Mouse (Mus musculus) MN1 (cell line): ENCODE data around the gene Specc1.

Experiments
- DNase-seq: peaks from one replicate; pipeline ENCODE4 v3.0.0-alpha.2; 2016; ENCODE audit warnings: low spot score

Gene Specc1

DNA sequence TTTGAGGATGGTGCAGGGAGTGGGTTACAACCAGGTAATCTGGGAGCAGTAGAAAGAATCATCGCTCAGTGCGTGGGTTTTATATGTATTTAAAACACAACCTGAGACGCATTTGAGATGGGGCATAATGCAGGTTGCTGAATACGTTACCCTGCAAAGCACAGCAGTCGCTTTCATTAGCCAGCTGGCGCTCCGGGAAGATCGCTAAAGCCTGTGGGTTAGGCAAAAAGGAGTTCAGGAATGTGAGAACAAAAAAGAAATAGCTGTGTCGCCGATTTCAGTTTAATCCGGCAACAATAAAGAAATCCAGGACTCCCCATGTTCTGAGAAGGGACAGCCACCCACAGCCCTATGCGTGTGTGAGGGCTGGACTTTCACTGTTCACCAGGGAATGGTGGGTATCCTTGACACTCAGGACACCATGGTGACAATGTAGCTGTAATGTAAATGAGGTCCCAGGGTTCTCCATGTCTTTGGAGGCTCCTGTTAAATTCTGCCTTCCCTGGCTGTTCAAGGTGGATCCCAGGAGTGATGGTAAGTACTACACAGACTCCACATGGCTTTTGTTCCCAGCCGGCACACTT is 58.6 kb downstream of the Specc1 start:
- no peak for DNase-seq

DNA sequence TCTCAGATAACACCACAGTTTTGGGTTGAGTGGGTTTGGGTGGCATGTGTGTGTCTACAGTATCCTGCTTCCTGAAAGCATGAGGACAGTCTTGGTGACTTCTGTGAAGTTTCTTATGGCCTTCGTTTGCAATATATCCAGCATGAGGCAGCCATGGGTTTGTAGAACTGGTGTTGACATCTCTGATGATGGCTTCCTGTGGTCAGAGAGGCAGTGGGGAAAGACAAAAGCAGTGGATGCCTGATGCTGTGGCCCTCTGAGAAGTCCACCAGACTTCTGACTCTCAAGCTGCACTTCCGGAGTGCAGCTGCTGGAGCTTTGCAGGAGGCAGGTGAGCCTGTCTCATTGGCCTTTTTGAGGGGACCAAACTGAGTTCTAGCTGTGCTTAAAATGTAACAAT is 60.4 kb downstream of the Specc1 start:
- DNase-seq, result no peak

DNA sequence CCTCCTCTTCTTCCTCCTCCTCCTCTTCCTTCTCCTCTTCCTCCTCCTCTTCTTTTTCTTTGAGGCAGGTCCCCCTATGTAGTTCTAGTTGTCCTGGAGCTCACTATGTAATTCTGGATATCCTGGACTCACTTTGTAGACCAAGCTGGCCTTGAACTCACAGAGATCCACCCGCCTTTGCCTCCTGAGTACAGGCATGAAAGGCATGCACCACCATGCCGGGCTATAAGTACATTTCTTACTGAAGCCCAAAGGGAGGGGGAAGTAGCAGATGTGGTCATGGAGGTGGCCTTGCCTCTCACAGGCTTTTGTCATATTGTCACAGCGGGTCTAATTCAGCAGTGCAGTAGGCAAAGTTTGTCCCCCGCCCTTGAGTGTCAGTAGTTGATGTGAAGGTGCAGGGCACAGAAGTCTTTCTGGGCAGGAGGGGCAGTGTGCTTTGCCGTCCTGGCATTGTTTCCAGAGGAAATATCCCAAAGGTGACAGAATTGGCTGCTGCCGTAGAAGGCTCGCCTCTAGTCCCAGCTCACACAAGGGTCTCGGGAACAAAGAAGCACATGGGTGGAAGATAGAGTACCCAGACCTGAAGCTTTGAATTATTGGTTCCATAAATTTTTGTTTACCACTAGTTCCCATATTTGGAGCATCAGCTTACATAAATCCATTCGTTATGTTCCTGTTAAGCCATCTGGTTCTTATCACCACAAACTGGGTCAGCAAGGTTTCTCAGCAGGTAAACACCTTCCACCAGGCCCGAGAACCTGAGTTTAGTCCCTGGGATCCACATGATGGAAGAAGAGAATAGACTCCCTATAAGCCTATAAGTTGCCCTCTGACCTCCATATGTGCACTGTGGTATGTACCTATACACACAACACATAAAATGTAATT is 62.0 kb downstream of the Specc1 start:
- DNase-seq, result no peak

DNA sequence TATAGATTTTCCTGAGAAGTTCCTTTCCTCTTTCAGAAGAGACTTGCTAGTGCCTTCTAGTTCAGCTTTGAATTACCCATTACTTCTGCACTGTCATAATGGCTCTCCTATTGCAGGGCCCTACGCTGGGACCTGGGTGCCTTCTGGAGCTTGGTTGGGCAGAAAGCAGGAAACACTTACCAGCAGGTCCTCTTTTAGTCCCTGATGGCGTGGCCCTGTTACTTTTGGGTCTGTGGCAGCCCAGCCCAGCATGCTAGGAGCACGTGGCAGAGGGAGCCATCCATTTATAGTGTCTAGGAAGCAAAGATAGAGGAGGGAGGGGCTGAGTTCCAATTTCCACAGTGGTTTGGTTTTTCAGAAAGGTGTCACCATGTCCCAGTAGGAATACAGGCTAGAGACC is 63.3 kb downstream of the Specc1 start:
- no peak for DNase-seq

DNA sequence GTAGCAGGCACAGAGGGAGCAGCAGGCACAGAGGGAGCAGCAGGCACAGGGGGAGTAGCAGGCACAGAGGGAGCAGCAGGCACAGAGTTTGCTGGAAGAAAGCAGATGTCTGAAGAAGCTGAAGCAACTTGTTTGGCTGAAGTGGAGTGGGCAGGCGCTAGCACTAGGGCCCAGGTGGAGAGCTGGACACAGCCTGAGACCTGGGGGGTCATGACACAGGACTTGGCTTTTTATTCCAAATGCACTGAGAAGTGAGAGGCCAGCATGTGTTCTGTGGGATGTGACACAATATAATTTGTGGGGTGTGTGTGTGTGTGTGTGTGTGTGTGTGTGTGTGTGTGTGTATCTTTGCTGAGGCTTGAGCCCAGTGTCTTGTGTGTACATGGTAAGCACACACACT is 64.3 kb downstream of the Specc1 start:
- DNase-seq, result no peak

DNA sequence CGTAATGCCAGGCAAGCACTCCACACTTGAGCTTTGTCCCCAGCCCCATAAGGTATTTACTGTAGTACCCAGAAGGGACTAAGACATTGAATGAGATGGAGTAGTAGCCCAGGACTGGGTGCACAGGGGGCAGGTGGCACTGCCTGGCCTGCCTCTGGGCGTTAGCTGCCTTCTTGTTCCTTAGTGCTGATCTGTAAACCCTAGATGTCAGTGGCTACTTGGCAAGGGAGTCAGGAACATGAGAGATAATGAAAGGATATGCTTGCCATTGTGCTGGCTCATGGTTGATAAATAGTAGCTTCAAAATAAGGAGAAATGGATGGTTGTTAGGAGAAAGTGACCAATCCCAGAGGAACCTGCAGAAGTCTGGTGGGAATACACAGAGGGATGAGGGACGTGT is 65.5 kb downstream of the Specc1 start:
- DNase-seq, result no peak

DNA sequence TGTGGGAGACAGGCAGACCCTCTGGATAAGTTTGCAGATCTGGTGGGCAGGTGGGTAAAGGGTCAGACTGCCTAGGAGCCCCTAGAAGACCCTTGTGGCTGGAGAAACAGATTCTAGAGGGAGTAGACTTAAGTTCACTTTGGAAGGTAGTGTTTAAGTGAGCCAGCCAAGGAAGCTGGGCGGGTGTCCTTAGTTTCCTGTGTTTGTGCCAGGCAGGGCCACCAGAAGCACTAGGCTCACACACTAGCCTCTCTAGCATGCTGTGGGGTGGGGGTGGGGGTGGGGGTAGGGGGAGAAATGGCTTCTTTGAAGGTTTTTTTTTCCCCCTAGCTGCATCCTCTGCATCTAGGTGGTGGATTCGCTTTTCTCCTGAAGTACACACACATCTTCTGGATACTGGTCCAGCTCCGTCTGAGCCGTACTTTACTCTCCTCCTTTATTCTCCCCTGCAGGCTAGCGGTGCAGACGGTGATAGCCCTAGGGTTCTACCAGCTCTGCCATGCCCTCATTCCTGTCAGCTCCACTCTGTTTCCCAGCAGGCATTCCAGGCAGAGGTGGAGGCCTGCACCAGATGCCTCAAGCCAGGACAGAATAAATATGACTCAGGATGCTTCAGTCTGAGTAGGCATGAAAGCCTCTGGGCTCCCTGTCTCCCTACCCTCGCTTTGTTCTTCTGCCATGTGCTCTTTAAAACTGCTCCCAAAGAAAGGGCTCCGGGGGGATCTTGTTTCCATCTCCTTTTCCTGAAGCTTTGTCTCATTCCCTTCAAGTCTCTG is 66.3 kb downstream of the Specc1 start:
- no peak for DNase-seq

DNA sequence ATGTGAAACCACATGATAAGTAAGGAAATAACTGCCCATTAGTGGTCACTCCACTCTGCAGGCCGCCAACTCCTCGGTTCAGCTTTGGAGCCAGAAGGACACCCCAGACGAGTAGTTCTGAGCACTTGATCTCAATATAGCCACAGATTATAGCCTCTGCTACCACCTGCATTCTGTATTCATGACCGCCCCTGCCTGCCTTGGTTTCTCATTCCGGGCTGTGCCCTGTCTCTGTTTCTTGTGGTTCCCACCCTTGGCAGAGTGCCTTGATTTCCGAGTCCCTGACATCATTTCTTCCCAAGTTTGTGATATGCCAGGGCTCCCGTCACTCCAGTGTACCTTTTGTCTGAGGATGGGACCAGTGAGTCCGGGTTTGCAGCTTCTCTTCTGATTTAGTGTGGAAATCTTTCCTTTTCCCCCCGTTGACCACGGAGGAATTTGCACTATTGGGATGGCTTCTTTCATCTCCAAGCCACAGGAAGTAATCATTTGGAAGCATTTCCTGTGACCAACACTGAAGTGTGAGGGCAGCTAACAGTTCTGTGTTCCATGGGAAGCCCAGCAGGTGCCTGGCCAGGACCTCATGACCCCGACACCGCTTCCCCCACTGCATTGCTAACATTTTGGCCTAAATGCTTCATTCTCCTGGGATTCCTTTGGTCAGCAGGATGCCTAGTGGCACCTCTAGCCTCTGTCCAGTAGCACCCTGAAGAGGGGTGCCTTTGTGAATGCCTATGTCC is 67.1 kb downstream of the Specc1 start:
- DNase-seq, result no peak

DNA sequence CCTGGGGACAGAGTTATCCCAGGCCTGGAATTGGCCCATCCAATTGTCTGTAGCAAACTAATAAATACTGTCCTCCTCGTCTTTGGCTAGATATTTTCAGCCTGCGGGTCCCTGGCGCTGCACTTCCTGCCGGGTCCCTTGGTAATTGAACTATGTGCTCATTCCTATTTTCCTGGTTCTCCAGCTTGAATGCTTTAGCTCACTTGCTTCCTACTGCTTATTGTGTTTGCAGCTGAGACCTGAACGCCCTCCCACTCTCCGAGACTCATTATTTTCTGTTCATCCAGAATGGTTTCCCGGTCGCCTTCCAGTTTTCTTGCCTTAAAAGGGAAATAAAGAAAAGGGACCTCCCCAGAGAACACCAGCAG is 67.7 kb downstream of the Specc1 start:
- DNase-seq, result no peak

DNA sequence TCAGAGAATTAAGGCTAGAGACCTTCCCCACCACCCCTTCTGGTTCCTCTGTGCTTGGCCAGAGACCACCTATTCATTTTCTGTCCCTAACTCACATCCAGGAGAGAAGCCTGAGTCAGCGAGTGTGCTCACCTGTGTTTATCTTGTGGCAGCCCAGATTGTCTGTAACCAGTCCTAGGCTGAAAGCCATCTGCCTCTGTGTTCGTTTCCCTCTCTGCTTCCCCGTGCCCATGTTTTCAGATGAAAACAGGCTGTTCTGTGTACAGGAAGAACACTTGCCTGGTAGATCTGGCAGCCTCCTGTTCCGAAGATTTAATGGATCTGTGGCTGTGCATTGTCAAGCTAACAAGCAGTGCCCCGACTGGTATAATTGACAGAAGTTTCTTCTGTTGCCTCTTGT is 68.4 kb downstream of the Specc1 start:
- DNase-seq, result no peak

DNA sequence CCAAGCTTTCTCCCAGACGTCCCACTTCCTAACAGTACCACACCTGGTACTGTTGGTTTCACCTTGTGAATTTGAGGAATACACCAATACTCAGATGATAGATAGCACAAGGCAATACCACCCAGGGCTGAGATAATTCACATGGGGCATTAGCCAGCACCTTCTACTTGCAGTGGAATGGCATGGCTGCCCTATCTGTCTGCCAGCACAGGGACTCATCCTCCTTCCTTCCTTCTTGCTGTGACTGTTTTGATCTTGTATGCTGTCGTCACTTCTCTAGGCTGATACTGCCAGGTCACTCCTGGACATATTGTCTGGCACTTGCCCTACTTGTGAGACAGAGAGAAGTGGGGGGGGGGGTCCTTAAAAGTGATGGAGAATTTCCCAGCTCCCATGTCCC is 69.2 kb downstream of the Specc1 start:
- no peak for DNase-seq

DNA sequence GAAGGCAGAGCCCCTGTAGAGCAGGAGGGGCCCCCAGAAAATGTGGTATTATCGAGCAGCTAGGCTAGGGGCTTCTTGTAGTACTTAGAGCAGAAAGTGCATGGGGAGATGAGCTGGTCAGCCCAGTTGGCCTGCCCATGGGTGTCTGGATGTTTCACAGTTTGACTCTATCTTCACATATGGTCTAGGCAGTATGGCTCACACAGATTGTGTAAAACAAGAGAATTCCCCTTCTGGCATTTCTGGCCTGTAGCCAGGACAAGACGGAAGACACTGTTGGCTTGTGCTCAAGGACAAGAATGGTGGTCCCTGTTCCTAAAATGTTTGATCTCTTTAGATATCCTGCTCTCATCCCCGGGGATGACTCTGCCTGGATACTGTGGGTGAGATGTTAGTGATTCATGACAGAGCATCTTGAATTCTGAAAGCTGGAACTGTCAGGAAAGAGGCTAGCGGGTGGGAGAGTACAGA is 69.8 kb downstream of the Specc1 start:
- DNase-seq, result no peak

DNA sequence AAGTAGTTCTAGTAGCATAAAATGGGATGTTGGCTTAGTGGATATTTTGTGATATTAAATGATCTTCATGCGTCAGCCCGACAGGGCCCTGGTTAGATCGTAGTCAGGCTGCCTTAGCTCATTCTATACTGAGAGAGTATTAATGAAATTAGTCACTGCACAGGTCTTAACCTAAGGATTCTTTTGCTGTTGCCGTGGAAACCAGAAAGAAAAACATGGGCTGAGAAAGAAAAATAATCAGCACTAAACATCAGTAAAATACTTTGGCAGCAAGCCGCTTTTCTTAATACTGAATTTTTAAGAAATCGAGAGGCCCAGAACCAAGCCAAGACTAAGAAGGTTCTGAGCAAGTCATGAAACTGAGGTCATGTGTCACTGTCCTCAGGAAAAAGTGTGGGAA is 70.7 kb downstream of the Specc1 start:
- no peak for DNase-seq

DNA sequence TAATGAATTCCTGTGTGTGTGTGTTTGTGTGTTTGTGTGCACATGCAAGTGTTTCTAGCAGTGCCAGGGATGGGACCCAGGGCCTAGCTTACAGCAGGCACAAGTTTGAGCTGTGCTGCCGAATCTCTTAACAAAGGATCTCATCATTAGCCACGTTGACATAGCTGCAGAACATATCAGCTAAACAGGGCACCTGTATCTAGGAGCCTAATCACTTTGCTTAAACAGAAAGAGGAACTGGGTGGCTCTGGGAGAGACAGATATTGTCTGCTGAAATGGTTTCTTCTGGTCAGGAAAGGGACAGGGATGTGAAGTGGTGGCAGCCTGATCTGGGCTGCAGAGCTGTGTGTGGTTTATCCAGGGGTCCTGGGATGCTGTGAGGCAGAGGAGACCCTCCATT is 71.1 kb downstream of the Specc1 start:
- DNase-seq, result no peak

DNA sequence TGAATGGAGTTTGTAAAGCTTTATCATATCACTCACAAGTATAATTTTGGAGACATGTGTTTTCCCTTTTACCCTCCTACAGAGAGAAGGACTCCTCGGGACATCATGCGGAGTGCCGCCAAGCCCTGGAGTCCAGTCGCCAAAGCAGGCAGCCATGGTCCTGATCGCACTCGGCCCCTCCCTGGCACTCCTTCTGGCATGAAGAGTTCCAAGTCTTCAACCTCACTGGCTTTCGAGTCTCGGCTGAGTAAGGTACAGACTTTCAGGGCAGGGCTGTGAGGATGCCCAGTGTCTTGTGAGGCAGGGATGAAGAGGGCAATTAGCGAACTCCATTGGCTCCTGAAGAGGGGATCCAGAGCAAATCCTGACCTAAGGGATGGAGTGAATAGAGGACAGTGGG is 72.6 kb downstream of the Specc1 start:
- DNase-seq, result no peak

DNA sequence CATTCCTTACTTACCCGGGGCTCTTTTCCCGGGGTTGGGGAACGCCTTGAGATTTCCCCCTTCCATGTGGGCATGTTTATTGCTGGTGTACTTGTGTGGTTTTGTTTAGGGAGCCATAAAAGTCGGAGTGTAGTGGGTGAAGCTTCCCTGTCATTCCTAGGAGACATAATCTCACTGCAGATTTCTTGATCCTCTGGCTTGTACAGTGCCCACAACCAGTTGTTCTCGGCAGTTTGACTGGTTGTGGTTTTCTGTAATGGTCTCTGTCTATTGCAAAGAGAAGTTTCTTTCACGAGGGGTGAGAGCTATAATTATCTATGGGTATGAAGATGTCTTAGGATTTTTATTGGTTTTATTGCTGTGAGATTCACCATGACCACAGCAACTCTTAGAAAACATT is 78.0 kb downstream of the Specc1 start:
- no peak for DNase-seq

DNA sequence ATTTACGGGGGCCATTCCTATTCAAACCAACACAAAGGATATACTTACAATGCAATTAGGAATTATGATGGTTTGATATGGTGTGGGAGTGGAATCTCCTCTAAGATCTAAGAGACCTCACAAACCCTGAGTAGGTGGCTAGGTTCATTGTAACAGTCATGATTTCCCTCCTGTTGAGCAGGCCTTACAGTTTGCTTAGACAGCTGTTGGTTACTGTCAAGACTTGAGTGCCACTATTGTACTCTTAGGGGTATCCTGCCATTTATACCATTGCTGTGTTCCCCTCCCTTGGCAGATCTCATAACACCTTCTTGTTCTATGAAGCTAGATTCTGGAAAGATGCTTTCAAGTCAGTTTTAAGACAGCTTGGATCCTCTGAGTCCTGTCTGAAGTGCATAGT is 78.7 kb downstream of the Specc1 start:
- no peak for DNase-seq

DNA sequence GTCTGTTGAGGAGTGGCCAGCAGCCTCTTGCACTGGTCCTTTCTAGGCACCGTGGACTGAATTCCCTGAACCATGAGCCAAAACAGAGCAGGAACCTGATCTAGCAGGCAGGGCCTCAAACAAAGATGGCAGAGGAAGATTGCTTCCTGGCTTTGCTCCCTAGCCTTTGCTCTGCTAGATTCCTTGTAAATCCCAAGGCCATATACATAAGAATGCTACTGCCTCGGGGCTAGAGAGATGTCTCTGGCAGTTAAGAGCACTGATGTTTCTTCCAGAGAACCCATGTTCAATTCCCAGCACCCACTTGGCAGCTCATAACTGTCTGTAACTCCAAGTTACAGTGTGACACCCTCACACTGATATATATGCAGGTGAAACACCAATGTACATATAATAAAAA is 83.6 kb downstream of the Specc1 start:
- no peak for DNase-seq

DNA sequence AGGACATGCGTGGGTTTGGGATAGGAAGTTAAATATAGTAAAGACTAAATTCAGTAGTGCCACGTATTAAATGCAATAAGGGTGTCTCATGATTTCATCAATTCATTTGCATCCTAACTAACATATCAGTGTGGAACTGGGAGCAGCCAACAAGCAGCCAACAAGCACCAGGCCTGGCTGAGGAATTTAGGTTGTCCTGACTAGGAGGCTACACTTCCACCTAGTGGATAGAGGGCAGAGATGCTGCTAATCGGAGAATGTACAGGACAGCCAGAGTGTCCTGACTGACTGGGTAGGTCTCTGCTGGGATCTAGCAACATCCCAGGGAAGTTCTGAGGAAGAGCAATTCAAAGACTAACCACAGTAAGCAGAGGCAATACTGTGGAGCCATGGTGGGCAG is 88.1 kb downstream of the Specc1 start:
- peak; percentile 49 for DNase-seq

DNA sequence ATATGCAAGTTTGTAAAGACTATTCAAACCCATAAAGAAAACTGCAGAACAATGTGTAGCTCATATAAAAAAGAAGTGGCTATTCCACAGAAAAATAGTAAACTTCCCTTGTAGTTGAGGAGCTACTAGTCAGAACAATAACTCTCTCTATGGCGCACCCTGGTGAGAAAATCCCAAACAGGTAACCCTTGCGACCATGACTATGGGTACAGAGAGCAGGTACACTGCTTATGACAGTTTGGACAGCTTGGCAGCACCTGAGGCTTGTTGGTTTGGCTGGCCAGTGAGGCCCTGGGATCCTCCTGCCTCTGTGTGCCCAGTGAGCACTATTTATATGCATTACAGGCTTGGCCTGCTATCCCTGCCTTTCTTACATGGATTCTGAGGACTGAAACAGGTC is 89.4 kb downstream of the Specc1 start:
- DNase-seq, result no peak

DNA sequence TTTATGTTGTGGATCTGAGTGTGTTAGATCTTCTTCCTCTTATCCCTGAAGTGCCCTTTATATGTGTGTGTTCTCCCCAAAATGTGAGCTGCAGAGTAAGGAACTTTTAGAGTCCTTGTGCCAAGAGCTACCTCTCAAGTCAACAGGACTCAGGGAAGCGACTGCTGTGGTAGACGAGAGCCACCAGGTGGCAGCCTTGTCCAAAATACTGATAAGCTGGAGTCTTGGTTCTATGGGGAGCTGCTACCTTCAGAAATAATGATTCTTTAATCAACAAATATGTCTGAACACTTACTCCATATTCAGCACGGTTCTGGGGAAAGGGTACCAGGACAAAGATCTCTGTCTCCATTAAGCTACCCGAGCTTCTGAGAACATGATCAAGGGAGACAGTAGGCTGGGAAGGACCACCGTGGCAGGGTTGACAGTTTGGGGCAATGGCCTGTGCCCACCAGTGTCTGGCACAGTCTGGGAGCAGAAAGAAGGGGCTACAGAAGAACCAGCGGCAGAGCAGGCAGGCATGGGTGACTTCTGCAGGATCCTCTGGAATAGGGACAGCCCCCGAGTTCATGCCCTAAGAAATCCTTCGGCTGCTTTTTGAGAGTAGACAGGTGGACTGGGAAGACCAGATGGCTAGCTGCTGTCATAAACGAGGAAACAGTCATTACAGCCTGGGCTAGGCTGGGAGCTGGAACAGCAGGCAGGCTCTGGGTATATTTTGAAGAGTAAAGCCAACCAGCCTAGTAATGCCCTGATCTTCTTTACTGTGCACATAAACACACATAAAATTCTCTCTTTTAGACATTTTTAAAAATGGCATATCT is 91.5 kb downstream of the Specc1 start:
- peak; percentile 71 for DNase-seq
